In the genomic region with DNA sequence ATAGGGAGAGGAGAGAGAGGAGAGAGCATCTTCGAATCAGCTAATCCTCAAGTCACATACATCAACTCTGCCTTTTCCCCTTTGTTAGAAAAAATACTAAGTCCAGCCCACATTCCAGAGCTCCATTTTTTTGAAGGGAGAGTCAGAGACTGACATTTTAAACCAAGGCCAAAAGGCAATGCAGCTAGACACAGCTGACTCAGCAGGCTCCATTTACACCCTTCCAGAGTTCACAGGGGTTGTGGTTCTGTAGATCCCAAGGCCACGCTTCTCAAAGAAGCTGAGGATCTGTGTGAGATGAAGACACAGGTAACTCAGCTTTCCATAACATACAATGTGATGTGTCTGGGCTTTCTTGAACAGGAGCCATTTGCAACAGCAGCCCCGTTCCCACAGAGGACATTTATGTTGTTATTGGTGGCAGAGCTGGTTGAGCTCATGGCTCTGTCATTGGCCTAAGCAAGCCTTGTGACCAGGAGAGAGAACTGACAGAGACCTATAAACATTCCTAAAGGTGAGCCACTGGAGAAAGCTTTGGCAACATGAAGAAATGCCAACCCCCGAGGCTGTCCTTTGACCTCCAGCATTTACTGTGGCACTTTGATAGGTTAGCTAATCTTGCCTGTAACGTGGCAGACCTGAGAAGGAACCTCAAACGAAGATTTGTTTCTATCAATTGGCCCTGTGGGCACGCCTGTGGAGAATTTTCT, we compare ENCODE assay signal across 8 mouse cellular contexts. TPM values are rescaled to one million over a fixed set of nuclear protein-coding genes. Genes with fewer than 3 reads are reported as not detected.
A peak's percentile ranks its signal among the peaks of the same experiment; 100 is the strongest.
DNase-seq lines count a peak whose midpoint lies in the region; ATAC-seq and TF ChIP-seq lines count a peak whose summit lies in the region.

No protein-coding gene starts in this region.

- peak; percentile 82 to 93 for DNase-seq in adrenal gland, adult (ENCODE audit: inconsistent age in 2 of 2, low spot score in 1 of 2)
- DNase-seq in adrenal gland, postnatal 4 days (ENCODE audit: low spot score in 2 of 2) = no peak
- DNase-seq in hindbrain, embryonic 11.5 days (ENCODE audit: low spot score) = no peak
- no peak for DNase-seq in limb, embryonic 14.5 days (ENCODE audit: low spot score)
- DNase-seq in thymus, postnatal 4 days = no peak
- no peak for DNase-seq in MN1 (ENCODE audit: low spot score)

- 0 out of 2 replicates have a peak overlapping the region, but pooled peaks have one; percentile 13 for H3K27ac ChIP-seq in brown adipose tissue, adult 24 weeks (replicated peaks; ENCODE audit: low read depth, low read length)
- H3K27ac ChIP-seq in hindbrain, embryonic 11.5 days (ENCODE audit: low read depth, low read length) = 0 out of 2 replicates have a peak overlapping the region, but pooled peaks have one; percentile 9
- peak overlapping the region; percentile 75 for H3K27ac ChIP-seq in limb, embryonic 14.5 days (replicated peaks; ENCODE audit: low read depth, low read length)
- H3K27ac ChIP-seq in neural tube, embryonic 15.5 days (replicated peaks) = peak overlapping the region; percentile 80

- H3K27me3 ChIP-seq in hindbrain, embryonic 11.5 days (ENCODE audit: control insufficient read depth, insufficient read depth, low read length) = no peaks in the 10 kb centered on the region
- H3K27me3 ChIP-seq in limb, embryonic 14.5 days (ENCODE audit: control insufficient read depth, insufficient read depth, low read length) = no peaks in the 10 kb centered on the region
- H3K27me3 ChIP-seq in neural tube, embryonic 15.5 days (replicated peaks) = no peaks in the 10 kb centered on the region; the same call in 1 of the 2 replicates

- TF ChIP-seq POLR2A in limb, embryonic 14.5 days (IDR thresholded peaks at IDR 0.05; ENCODE audit: borderline replicate concordance, extremely low read depth, insufficient read depth, insufficient read length) = no peak

- no peaks in the 10 kb centered on the region for H3K4me1 ChIP-seq in brown adipose tissue, adult 24 weeks (ENCODE audit: control insufficient read depth, insufficient read depth, insufficient read length, low read length)
- H3K4me1 ChIP-seq in hindbrain, embryonic 11.5 days (replicated peaks; ENCODE audit: control insufficient read depth, insufficient read depth, low read length) = 0 out of 2 replicates have a peak, but pooled peaks cover 2% of the 10 kb centered on the region
- H3K4me1 ChIP-seq in limb, embryonic 14.5 days (ENCODE audit: control insufficient read depth, insufficient read depth, low read length) = peaks cover 5% of the 10 kb centered on the region
- H3K4me1 ChIP-seq in neural tube, embryonic 15.5 days = peaks cover 12% of the 10 kb centered on the region; the same call in 1 of the 2 replicates

- peak overlapping the region; percentile 93; the same call in 1 of the 2 replicates for H3K4me3 ChIP-seq in brown adipose tissue, adult 24 weeks (ENCODE audit: insufficient read depth, low read depth, low read length)
- peak overlapping the region; percentile 38 for H3K4me3 ChIP-seq in hindbrain, embryonic 11.5 days (ENCODE audit: low read depth, low read length)
- H3K4me3 ChIP-seq in limb, embryonic 14.5 days (replicated peaks; ENCODE audit: low read length) = peak overlapping the region; percentile 43
- peak overlapping the region; percentile 44 for H3K4me3 ChIP-seq in neural tube, embryonic 15.5 days (replicated peaks)

- H3K4me2 ChIP-seq in hindbrain, embryonic 11.5 days (replicated peaks; ENCODE audit: low read depth, low read length) = peak overlapping the region; percentile 53
- peak overlapping the region; percentile 56 for H3K4me2 ChIP-seq in limb, embryonic 14.5 days (replicated peaks; ENCODE audit: low read depth, low read length, severe bottlenecking)
- peak overlapping the region; percentile 63 for H3K4me2 ChIP-seq in neural tube, embryonic 15.5 days

- WGBS in hindbrain, embryonic 11.5 days = 75% methylated on average over 7 of the region's 7 CpGs
- WGBS in limb, embryonic 14.5 days = 59% methylated on average over 7 of the region's 7 CpGs
- 70% methylated on average over 7 of the region's 7 CpGs for WGBS in neural tube, embryonic 15.5 days

- no peaks in the 10 kb centered on the region for H3K36me3 ChIP-seq in hindbrain, embryonic 11.5 days (ENCODE audit: control insufficient read depth, insufficient read depth, low read length)
- H3K36me3 ChIP-seq in limb, embryonic 14.5 days (ENCODE audit: control insufficient read depth, insufficient read depth, low read length) = no peaks in the 10 kb centered on the region
- no peaks in the 10 kb centered on the region for H3K36me3 ChIP-seq in neural tube, embryonic 15.5 days

- ATAC-seq in hindbrain, embryonic 11.5 days (ENCODE audit: low FRiP score) = no peak
- ATAC-seq in limb, embryonic 14.5 days (ENCODE audit: low FRiP score, low read depth) = no peak; the same call in 1 of the 2 replicates
- peak; percentile 48 for ATAC-seq in neural tube, embryonic 15.5 days (ENCODE audit: low FRiP score)

- no peaks in the 10 kb centered on the region for H3K9me3 ChIP-seq in hindbrain, embryonic 11.5 days (ENCODE audit: control insufficient read depth, low read length)
- no peaks in the 10 kb centered on the region for H3K9me3 ChIP-seq in limb, embryonic 14.5 days (ENCODE audit: control insufficient read depth, low read length)
- H3K9me3 ChIP-seq in neural tube, embryonic 15.5 days (replicated peaks) = no peaks in the 10 kb centered on the region

- peak overlapping the region; percentile 45; the same call in 1 of the 2 replicates for H3K9ac ChIP-seq in hindbrain, embryonic 11.5 days (ENCODE audit: low read depth, low read length)
- peak overlapping the region; percentile 56 for H3K9ac ChIP-seq in limb, embryonic 14.5 days (ENCODE audit: low read depth, low read length, severe bottlenecking)
- H3K9ac ChIP-seq in neural tube, embryonic 15.5 days (replicated peaks) = peak overlapping the region; percentile 52

RNA-seq across cellular contexts. Expression of a gene that starts 17.0 kb away (rescaled TPM):
- total RNA-seq in adrenal gland, postnatal 4 days (2021) = 10 to 100 TPM; 60.3 to 65.8 TPM
- 42.2 and 44.0 TPM in 2 replicates for polyA plus RNA-seq in brown adipose tissue, adult 24 weeks (2012; ENCODE audit: insufficient read depth, insufficient read length, missing spikeins)
- 51.9 and 52.5 TPM in 2 replicates for polyA plus RNA-seq in hindbrain, embryonic 11.5 days (2014; fragmentation: Nextera tagmentation; extraction: Ambion mirVana)
- polyA plus RNA-seq in limb, embryonic 14.5 days (2012; rRNA removed) = 34.4 and 43.5 TPM in 2 replicates
- polyA plus RNA-seq in limb, embryonic 14.5 days (2014; fragmentation: Nextera tagmentation; extraction: Ambion mirVana) = 46.5 and 49.4 TPM in 2 replicates
- 41.6 and 43.0 TPM in 2 replicates for polyA plus RNA-seq in neural tube, embryonic 15.5 days (2015; fragmentation: Nextera tagmentation; extraction: Ambion mirVana)

RNA-seq across cellular contexts. Expression of a gene that starts 40.2 kb away (rescaled TPM):
- total RNA-seq in adrenal gland, postnatal 4 days (2021) = 10 to 100 TPM; 43.5 to 50.2 TPM
- 94.5 and 164 TPM in 2 replicates for polyA plus RNA-seq in brown adipose tissue, adult 24 weeks (2012; ENCODE audit: insufficient read depth, insufficient read length, missing spikeins)
- polyA plus RNA-seq in hindbrain, embryonic 11.5 days (2014; fragmentation: Nextera tagmentation; extraction: Ambion mirVana) = 21.9 and 23.7 TPM in 2 replicates
- polyA plus RNA-seq in limb, embryonic 14.5 days (2012; rRNA removed) = 21.8 and 25.1 TPM in 2 replicates
- polyA plus RNA-seq in limb, embryonic 14.5 days (2014; fragmentation: Nextera tagmentation; extraction: Ambion mirVana) = 41.1 TPM in 2 replicates
- polyA plus RNA-seq in neural tube, embryonic 15.5 days (2015; fragmentation: Nextera tagmentation; extraction: Ambion mirVana) = 25.9 and 27.6 TPM in 2 replicates

Comparison
In these comparisons a context has a peak if more than half of its experiments do, and no peak if none do; other contexts are left out.
1. DNase-seq: peak in adrenal gland, adult (2 of 2); none in adrenal gland, postnatal 4 days (0 of 2), hindbrain, embryonic 11.5 days (single experiment), limb, embryonic 14.5 days (single experiment), thymus, postnatal 4 days (single experiment) and MN1 (single experiment).
2. H3K27ac ChIP-seq: peak in every context shown above with its lines; median percentile 80 in neural tube, embryonic 15.5 days; 75 in limb, embryonic 14.5 days; 13 in brown adipose tissue, adult 24 weeks; 9 in hindbrain, embryonic 11.5 days.
3. H3K4me3 ChIP-seq: peak in every context shown above with its lines; median percentile 93 in brown adipose tissue, adult 24 weeks; 44 in neural tube, embryonic 15.5 days; 43 in limb, embryonic 14.5 days; 38 in hindbrain, embryonic 11.5 days.
4. Peak in every context shown above with its lines, with median percentiles within 50 percentile points of each other: H3K4me2 ChIP-seq and H3K9ac ChIP-seq.